Mouse (Mus musculus) G1E (cell line): ENCODE measurements at regions not wholly inside any gene's neighbourhood (a gene's known extent, or its start where the extent isn't known, plus 50 kb on each side); places are given as distances from the start of the nearest gene placed in this dataset.

Source experiments
- ATAC-seq: 2 replicates; pipeline ENCODE4 v1.8.0; 2016; ENCODE audit warnings: mild to moderate bottlenecking; ENCODE audit not compliant: insufficient number of reproducible peaks, poor library complexity, low FRiP score, severe bottlenecking; ENCODE audit errors: extremely low read depth
- DNase-seq: peaks from one replicate; pipeline ENCODE4 v3.0.0; 2012; ENCODE audit warnings: low spot score
- H3K27me3 ChIP-seq: 2 replicates; pipeline ENCODE4 v1.6.1; 2012; ENCODE audit warnings: mild to moderate bottlenecking, low read length, inconsistent platforms; ENCODE audit not compliant: insufficient read depth
- H3K36me3 ChIP-seq: replicated peaks from 2 replicates; pipeline ENCODE3; 2012; ENCODE audit warnings: mild to moderate bottlenecking, inconsistent platforms
- H3K4me1 ChIP-seq: 2 replicates; pipeline ENCODE4 v1.6.1; 2012; ENCODE audit warnings: low read depth, low read length, inconsistent platforms, mixed read lengths; ENCODE audit not compliant: insufficient read depth
- H3K4me3 ChIP-seq: 2 replicates; pipeline ENCODE4 v1.5.1; 2012; ENCODE audit warnings: low read depth, mild to moderate bottlenecking, inconsistent platforms, low read length, moderate library complexity, mixed read lengths
- H3K9me3 ChIP-seq: replicated peaks from 2 replicates; pipeline ENCODE4 v1.6.1; 2012; ENCODE audit warnings: inconsistent platforms
- CTCF ChIP-seq: IDR thresholded peaks from 2 replicates; pipeline ENCODE4 v1.5.1; 2012; ENCODE audit warnings: low read depth, low read length, inconsistent platforms, mixed read lengths
- GATA1 ChIP-seq: IDR thresholded peaks from 2 replicates; pipeline ENCODE4 v1.6.1; 2012; ENCODE audit warnings: borderline replicate concordance, low read length, inconsistent platforms, mixed read lengths
- GATA2 ChIP-seq: IDR thresholded peaks from 2 replicates; pipeline ENCODE4 v1.6.1; 2012; ENCODE audit warnings: low read depth, low read length, inconsistent platforms, borderline replicate concordance
- POLR2AphosphoS5 ChIP-seq: IDR thresholded peaks from 2 replicates; pipeline ENCODE4 v1.6.1; 2012; ENCODE audit warnings: low read depth, low read length, inconsistent platforms; ENCODE audit not compliant: insufficient replicate concordance
- TAL1 ChIP-seq: conservative IDR thresholded peaks from 2 replicates; pipeline ENCODE4 v1.6.1; 2012; ENCODE audit warnings: low read depth, low read length, inconsistent platforms, mixed read lengths

GRCm38 (mm10) chrX:15598428-15598827, 924.2 kb upstream of the Cypt1 start:
- Histone ChIP-seq H3K4me1 (no peaks in the 10 kb centered on the region), H3K36me3 (no peaks in the 10 kb centered on the region), H3K4me3 (no peak overlapping the region), H3K9me3 (no peaks in the 10 kb centered on the region), H3K27me3 (no peaks in the 10 kb centered on the region)
- ATAC-seq (peak; percentile 28), DNase-seq (no peak)
- TF ChIP-seq POLR2AphosphoS5: no peak
- TF ChIP-seq TAL1: no peak
- TF ChIP-seq GATA2: no peak
- no peak for TF ChIP-seq GATA1
- no peak for TF ChIP-seq CTCF
